Mouse (Mus musculus): ENCODE results near the gene Zscan2. TPM values are rescaled to one million over a fixed set of nuclear protein-coding genes. Genes with fewer than 3 reads are reported as not detected.
A peak's percentile ranks its signal among the peaks of the same experiment; 100 is the strongest.

Zscan2 gene
- 1.4 and 2.0 TPM in 2 replicates for polyA plus RNA-seq (2015; fragmentation: Nextera tagmentation; extraction: Ambion mirVana)

DNA sequence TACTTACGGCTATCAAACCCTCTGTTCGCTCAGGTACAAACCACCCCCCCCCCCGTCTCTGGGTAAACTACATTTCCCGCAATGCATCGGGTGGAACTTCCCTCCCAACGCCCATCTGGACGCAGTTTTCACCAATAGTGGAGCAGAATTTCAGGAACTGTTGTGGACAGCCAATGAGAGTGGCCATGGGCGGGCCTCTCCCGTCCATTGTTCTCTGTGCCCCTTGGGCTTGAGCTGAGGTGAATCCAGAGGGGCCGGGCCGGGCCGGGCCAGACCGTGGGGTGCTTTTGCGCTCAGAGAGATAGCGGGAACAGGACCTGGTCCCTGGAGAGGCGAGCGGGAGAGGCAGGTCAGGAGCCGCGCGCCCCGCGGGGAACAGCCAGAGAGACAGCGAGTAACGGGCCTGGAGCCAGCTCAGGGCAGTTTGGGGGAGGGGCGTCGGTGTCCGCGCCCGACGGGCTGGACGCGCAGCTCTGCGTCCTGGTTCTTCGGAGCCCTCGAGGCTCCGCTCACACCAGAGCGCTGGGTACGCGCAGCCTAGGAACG is at the start of gene Zscan2:
TSS of gene Zscan2 (plus strand) at position 192 of the 546 bp plus-strand sequence.
- under 1% methylated on average over 40 of the region's 40 CpGs for WGBS
- peak; percentile 97 for ATAC-seq (replicated peaks; ENCODE audit: extremely low read depth, insufficient read depth, low FRiP score)

DNA sequence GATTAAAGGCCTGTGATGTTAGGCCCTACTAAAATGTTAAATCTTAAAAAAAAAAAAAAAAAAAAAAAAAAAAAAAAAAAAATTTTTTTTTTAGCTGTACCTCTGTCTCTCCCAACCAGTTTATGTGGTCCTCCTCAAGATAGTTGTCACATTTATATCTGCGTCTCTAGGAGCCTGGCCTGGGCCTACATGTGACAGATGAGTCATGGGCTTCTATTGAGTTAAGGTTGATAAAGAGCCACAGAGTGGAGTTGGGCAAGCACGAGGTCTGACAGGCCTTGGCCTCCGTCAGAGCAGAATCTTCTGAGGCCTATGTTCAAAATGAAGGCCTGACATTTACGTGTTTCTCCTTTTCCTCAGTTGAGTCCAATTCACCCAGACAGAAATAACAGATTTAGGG is 47.3 kb upstream of the Zscan2 start:
- H3K27me3 ChIP-seq (ENCODE audit: control insufficient read depth, insufficient read depth, low read length), result no peaks in the 10 kb centered on the region
- H3K4me1 ChIP-seq (ENCODE audit: control insufficient read depth, insufficient read depth, low read length), result peaks cover 5% of the 10 kb centered on the region
- ATAC-seq (replicated peaks; ENCODE audit: extremely low read depth, insufficient read depth, low FRiP score), result no peak
- H3K36me3 ChIP-seq (ENCODE audit: control insufficient read depth, insufficient read depth), result no peaks in the 10 kb centered on the region
- no peaks in the 10 kb centered on the region for H3K9me3 ChIP-seq (replicated peaks; ENCODE audit: control insufficient read depth, low read length)
- 65% methylated on average over 4 of the region's 4 CpGs for WGBS
- no peak overlapping the region for H3K9ac ChIP-seq (ENCODE audit: low read length)
- no peak overlapping the region for H3K27ac ChIP-seq (ENCODE audit: low read length)
- no peak overlapping the region for H3K4me2 ChIP-seq (ENCODE audit: low read depth, low read length)
- no peak overlapping the region for H3K4me3 ChIP-seq (ENCODE audit: low read length)

More for the DNA sequence above, at the start of gene Zscan2:
- H3K36me3 ChIP-seq (ENCODE audit: control insufficient read depth, insufficient read depth), result peaks cover 8% of the 10 kb centered on the region; the same call in 1 of the 2 replicates
- peak within 1 kb of the TSS; percentile 90 for H3K9ac ChIP-seq (ENCODE audit: low read length)
- peak within 1 kb of the TSS; percentile 94 for H3K27ac ChIP-seq (ENCODE audit: low read length)
- no peaks in the 10 kb centered on the region for H3K9me3 ChIP-seq (replicated peaks; ENCODE audit: control insufficient read depth, low read length)
- peak within 1 kb of the TSS; percentile 93 for H3K4me2 ChIP-seq (ENCODE audit: low read depth, low read length)
- H3K4me1 ChIP-seq (ENCODE audit: control insufficient read depth, insufficient read depth, low read length), result peaks cover 38% of the 10 kb centered on the region
- H3K27me3 ChIP-seq (ENCODE audit: control insufficient read depth, insufficient read depth, low read length), result no peaks in the 10 kb centered on the region
- H3K4me3 ChIP-seq (ENCODE audit: low read length), result peak within 1 kb of the TSS; percentile 85

DNA sequence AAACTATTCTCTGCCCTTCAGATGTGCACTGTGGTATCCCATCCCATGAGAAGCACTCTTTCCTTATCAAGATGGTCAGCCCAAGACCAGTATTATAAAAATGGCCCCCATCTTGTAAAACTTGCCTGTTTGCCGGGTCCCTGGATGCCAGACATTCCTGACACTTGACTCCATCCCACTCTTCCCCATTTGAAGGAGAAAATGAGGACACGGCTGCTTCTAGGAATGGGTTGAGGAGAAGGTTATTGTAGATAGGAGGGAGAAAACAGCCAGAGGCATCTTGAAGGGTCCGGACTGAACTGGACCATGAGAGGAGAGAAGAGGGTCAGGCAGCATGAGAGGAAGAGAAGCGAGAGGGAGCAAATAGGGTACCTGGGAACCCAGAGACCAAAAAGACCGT is 44.1 kb upstream of the Zscan2 start:
- WGBS, result 36% methylated on average over 5 of the region's 5 CpGs
- H3K27ac ChIP-seq (ENCODE audit: low read length), result no peak overlapping the region
- H3K4me1 ChIP-seq (ENCODE audit: control insufficient read depth, insufficient read depth, low read length), result peaks cover 5% of the 10 kb centered on the region
- no peak overlapping the region for H3K4me3 ChIP-seq (ENCODE audit: low read length)
- H3K9me3 ChIP-seq (replicated peaks; ENCODE audit: control insufficient read depth, low read length), result no peaks in the 10 kb centered on the region
- no peaks in the 10 kb centered on the region for H3K36me3 ChIP-seq (ENCODE audit: control insufficient read depth, insufficient read depth)
- no peak overlapping the region for H3K9ac ChIP-seq (ENCODE audit: low read length)
- ATAC-seq (replicated peaks; ENCODE audit: extremely low read depth, insufficient read depth, low FRiP score), result no peak
- H3K4me2 ChIP-seq (ENCODE audit: low read depth, low read length), result no peak overlapping the region
- H3K27me3 ChIP-seq (ENCODE audit: control insufficient read depth, insufficient read depth, low read length), result no peaks in the 10 kb centered on the region

DNA sequence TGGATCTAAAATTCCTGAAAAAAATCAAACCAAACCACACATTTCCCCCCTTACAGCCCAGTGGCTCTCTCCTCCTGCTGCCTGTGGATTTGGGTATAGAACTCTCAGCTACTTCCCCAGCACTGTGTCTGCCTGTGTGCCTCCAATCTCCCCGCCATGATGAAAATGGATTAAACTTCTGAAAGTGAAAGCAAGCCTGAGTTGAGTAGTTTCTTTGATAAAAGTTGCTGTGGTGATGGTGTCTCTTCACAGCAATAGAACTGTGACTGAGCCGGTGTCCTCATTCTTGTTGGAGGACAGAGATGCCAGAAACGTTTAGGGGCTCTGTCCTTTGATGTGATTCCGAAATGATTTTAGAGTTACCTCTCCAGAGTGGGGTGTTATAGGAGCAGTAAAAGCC is 39.9 kb upstream of the Zscan2 start:
- 81% methylated on average over 4 of the region's 4 CpGs for WGBS
- Histone ChIP-seq H3K4me2 (ENCODE audit: low read depth, low read length) (no peak overlapping the region), H3K4me3 (ENCODE audit: low read length) (no peak overlapping the region), H3K27me3 (ENCODE audit: control insufficient read depth, insufficient read depth, low read length) (no peaks in the 10 kb centered on the region), H3K36me3 (ENCODE audit: control insufficient read depth, insufficient read depth) (no peaks in the 10 kb centered on the region), H3K4me1 (ENCODE audit: control insufficient read depth, insufficient read depth, low read length) (peaks cover 10% of the 10 kb centered on the region), H3K9ac (ENCODE audit: low read length) (no peak overlapping the region), H3K27ac (ENCODE audit: low read length) (no peak overlapping the region), H3K9me3 (replicated peaks; ENCODE audit: control insufficient read depth, low read length) (no peaks in the 10 kb centered on the region)
- no peak for ATAC-seq (replicated peaks; ENCODE audit: extremely low read depth, insufficient read depth, low FRiP score)

DNA sequence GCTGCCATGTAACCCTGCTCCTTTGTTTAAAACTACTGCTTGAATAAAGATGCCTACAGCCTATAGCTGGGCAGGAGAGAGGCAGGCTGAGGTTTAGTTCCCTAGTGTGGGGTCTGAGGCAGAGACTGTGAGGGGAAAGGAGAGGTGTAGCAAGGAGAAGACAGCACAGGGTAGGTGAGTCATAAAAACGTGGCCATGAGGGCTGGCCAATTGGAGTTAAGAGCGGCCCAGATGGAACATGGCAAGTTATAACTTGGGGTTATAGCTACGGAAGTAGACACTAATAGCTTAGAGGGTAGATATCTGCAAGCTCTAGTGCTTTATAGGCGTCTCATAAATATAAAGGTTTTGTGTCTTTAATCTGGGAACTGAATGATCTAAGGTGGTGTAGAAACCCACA is 37.5 kb upstream of the Zscan2 start:
- ATAC-seq (replicated peaks; ENCODE audit: extremely low read depth, insufficient read depth, low FRiP score), result no peak
- Histone ChIP-seq H3K9me3 (replicated peaks; ENCODE audit: control insufficient read depth, low read length) (no peaks in the 10 kb centered on the region), H3K27me3 (ENCODE audit: control insufficient read depth, insufficient read depth, low read length) (no peaks in the 10 kb centered on the region), H3K36me3 (ENCODE audit: control insufficient read depth, insufficient read depth) (no peaks in the 10 kb centered on the region), H3K4me1 (ENCODE audit: control insufficient read depth, insufficient read depth, low read length) (peaks cover 5% of the 10 kb centered on the region; the same call in 1 of the 2 replicates), H3K4me2 (ENCODE audit: low read depth, low read length) (no peak overlapping the region), H3K4me3 (ENCODE audit: low read length) (no peak overlapping the region), H3K9ac (ENCODE audit: low read length) (no peak overlapping the region), H3K27ac (ENCODE audit: low read length) (no peak overlapping the region; the same call in 1 of the 2 replicates)
- WGBS, result 83% methylated on average over 4 of the region's 4 CpGs

DNA sequence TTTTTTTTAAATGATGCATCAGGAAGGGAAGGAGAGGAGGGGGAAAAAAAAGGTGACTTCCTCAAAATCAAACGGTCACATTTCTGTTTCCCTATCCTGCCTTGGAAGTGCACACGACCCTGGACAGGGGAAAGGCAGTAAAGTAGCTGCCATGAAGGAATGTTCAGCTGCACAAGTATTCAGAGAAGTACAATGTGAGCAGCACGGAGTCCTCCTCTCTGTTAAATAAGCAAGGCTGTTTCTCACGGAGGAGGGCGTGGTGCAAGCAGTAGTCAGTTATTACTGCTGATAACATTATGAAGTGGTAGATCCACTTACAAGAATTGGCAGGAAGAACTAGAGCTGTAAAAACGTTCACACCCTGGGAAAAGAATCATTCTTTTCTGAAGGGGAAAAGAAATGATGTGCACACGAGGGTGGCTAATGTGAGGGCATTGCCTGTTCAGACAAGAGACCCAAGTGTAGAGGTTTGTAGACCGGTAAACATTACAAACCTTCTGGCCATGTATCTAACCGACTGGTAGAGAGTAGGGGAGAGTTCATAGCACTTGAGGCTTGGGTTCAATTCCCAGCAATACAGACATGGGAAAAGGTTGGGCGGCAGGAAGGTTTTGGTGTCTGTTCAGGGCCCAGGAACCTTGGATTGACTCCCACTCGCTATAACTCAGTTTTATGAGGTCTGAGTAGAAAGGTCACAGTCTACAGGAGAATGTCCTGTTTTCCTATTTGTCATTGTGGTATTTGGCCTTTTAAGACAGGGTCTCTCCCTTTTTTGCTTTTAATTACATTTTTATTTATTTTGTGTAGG is 36.6 kb upstream of the Zscan2 start:
- Histone ChIP-seq H3K4me3 (ENCODE audit: low read length) (no peak overlapping the region), H3K27me3 (ENCODE audit: control insufficient read depth, insufficient read depth, low read length) (no peaks in the 10 kb centered on the region), H3K9ac (ENCODE audit: low read length) (no peak overlapping the region), H3K36me3 (ENCODE audit: control insufficient read depth, insufficient read depth) (no peaks in the 10 kb centered on the region), H3K27ac (ENCODE audit: low read length) (peak overlapping the region; percentile 46), H3K4me2 (ENCODE audit: low read depth, low read length) (no peak overlapping the region), H3K4me1 (ENCODE audit: control insufficient read depth, insufficient read depth, low read length) (peaks cover 5% of the 10 kb centered on the region; the same call in 1 of the 2 replicates), H3K9me3 (replicated peaks; ENCODE audit: control insufficient read depth, low read length) (no peaks in the 10 kb centered on the region)
- WGBS, result 42% methylated on average over 11 of the region's 11 CpGs
- ATAC-seq (replicated peaks; ENCODE audit: extremely low read depth, insufficient read depth, low FRiP score), result peak; percentile 56; the same call in 1 of the 2 replicates

DNA sequence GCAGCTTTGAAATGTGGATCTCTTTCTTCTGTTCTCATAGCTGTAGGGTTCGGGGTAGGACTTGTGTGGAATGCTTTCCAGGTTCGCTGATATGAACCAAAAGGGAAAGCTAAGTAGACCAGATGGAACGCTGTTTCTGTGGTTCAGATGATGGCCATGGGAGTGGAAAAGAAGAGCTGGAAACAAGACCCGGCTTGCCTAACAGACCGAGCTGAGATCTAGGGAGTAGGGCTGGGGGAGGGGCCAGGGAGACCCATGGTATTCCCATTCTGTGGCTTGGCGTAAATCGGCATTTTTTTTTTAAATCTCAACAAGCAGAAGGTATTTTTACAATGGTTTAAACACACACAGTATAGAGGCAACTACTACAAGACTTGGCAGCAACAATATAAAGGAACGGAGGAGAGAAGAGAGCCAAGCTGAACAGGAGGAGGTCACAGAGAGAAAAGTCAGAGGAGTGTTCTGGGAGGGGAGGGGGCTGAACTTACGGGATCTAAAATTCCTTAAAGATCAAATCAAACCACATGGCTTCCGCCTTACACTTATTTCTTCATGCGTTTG is 34.8 kb upstream of the Zscan2 start, which contains the start of gene Iqgap1:
TSS of gene Iqgap1 (minus strand) at position 132 of the 561 bp plus-strand sequence.
- H3K9ac ChIP-seq (ENCODE audit: low read length), result no peak within 1 kb of the TSS
- H3K27ac ChIP-seq (ENCODE audit: low read length), result no peak within 1 kb of the TSS
- H3K4me2 ChIP-seq (ENCODE audit: low read depth, low read length), result no peak within 1 kb of the TSS
- H3K27me3 ChIP-seq (ENCODE audit: control insufficient read depth, insufficient read depth, low read length), result no peaks in the 10 kb centered on the region
- no peak within 1 kb of the TSS for H3K4me3 ChIP-seq (ENCODE audit: low read length)
- WGBS, result 66% methylated on average over 11 of the region's 11 CpGs
- H3K4me1 ChIP-seq (ENCODE audit: control insufficient read depth, insufficient read depth, low read length), result peaks cover 10% of the 10 kb centered on the region
- ATAC-seq (replicated peaks; ENCODE audit: extremely low read depth, insufficient read depth, low FRiP score), result no peak
- H3K36me3 ChIP-seq (ENCODE audit: control insufficient read depth, insufficient read depth), result no peaks in the 10 kb centered on the region
- no peaks in the 10 kb centered on the region for H3K9me3 ChIP-seq (replicated peaks; ENCODE audit: control insufficient read depth, low read length)

DNA sequence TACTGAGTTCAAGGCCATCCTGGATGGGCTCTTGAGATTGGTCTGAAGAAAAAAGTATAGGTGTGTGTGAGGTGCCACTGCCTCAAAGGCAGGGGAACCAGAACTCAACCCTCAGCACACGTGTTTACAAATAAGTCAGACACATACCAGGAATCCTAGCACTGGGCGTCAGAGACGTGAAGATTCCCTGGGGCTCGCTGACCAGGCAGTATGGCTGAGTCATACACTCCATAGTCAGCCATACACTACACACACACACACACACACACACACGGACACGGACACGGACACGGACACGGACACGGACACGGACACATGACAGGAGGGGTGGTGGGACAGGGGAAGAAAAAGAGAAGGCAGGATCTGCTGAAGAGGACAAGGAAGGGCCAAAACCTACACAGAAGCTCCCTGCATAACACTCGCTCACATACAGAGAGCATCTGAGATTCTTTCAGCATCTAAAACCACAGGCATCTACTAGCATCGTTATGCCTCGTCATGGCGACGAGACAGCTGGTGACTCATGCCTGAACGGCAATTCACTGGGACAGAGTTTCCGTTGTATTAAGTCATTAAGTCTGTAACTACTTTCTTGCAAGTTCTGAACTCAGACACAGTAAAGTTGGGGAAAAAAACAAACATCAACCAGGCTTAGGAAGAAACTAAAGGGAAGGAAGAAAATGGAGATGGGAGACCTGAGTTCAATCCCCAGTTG is 32.4 kb upstream of the Zscan2 start:
- H3K4me1 ChIP-seq (ENCODE audit: control insufficient read depth, insufficient read depth, low read length), result peaks cover 15% of the 10 kb centered on the region
- 66% methylated on average over 18 of the region's 18 CpGs for WGBS
- no peak overlapping the region for H3K9ac ChIP-seq (ENCODE audit: low read length)
- H3K36me3 ChIP-seq (ENCODE audit: control insufficient read depth, insufficient read depth), result no peaks in the 10 kb centered on the region
- H3K9me3 ChIP-seq (replicated peaks; ENCODE audit: control insufficient read depth, low read length), result no peaks in the 10 kb centered on the region
- ATAC-seq (replicated peaks; ENCODE audit: extremely low read depth, insufficient read depth, low FRiP score), result no peak
- no peak overlapping the region for H3K27ac ChIP-seq (ENCODE audit: low read length)
- no peak overlapping the region for H3K4me2 ChIP-seq (ENCODE audit: low read depth, low read length)
- H3K4me3 ChIP-seq (ENCODE audit: low read length), result no peak overlapping the region
- no peaks in the 10 kb centered on the region for H3K27me3 ChIP-seq (ENCODE audit: control insufficient read depth, insufficient read depth, low read length)
